Mouse (Mus musculus): Measurements from ENCODE around the gene St3gal3.

St3gal3 gene

GRCm38 (mm10) chr4:118057076-118057475, 77.6 kb downstream of the St3gal3 start:
- in situ Hi-C loops (cut with MboI, MseI): no loop called here

GRCm38 (mm10) chr4:118054615-118055014, 80.1 kb downstream of the St3gal3 start:
- in situ Hi-C loops (cut with MboI, MseI): no loop called here

GRCm38 (mm10) chr4:118053904-118054303, 80.8 kb downstream of the St3gal3 start:
- in situ Hi-C loops (cut with MboI, MseI): no loop called here

GRCm38 (mm10) chr4:118049606-118050302, 85.0 kb downstream of the St3gal3 start:
- in situ Hi-C loops (cut with MboI, MseI): no loop called here

GRCm38 (mm10) chr4:118044510-118044909, 90.2 kb downstream of the St3gal3 start:
- in situ Hi-C loops (cut with MboI, MseI): no loop called here

GRCm38 (mm10) chr4:118043331-118044002, 91.2 kb downstream of the St3gal3 start:
- in situ Hi-C loops (cut with MboI, MseI): no loop called here

- in situ Hi-C loops (cut with MboI, MseI): no loop called here
Measured at GRCm38 (mm10) chr4:118042671-118043320, 91.9 kb downstream of the St3gal3 start.

- in situ Hi-C loops (cut with MboI, MseI): no loop called here
Measured at GRCm38 (mm10) chr4:118041145-118041544, 93.6 kb downstream of the St3gal3 start.

- in situ Hi-C loops (cut with MboI, MseI): no loop called here
Measured at GRCm38 (mm10) chr4:118040650-118041049, 94.1 kb downstream of the St3gal3 start.

- in situ Hi-C loops (cut with MboI, MseI): no loop called here
Measured at GRCm38 (mm10) chr4:118039964-118040363, 94.8 kb downstream of the St3gal3 start.

- in situ Hi-C loops (cut with MboI, MseI): no loop called here
Measured at GRCm38 (mm10) chr4:118038023-118038422, 96.7 kb downstream of the St3gal3 start.

GRCm38 (mm10) chr4:118037406-118037805, 97.3 kb downstream of the St3gal3 start:
- in situ Hi-C loops (cut with MboI, MseI): no loop called here

- in situ Hi-C loops (cut with MboI, MseI): no loop called here
Measured at GRCm38 (mm10) chr4:118036531-118036930, 98.2 kb downstream of the St3gal3 start.

GRCm38 (mm10) chr4:118035090-118035489, 99.6 kb downstream of the St3gal3 start:
- in situ Hi-C loops (cut with MboI, MseI): no loop called here

GRCm38 (mm10) chr4:118033026-118033425, 101.7 kb downstream of the St3gal3 start:
- in situ Hi-C loops (cut with MboI, MseI): no loop called here

GRCm38 (mm10) chr4:118031776-118032170, 102.9 kb downstream of the St3gal3 start:
- in situ Hi-C loops (cut with MboI, MseI): no loop called here

GRCm38 (mm10) chr4:118031132-118031775, 103.5 kb downstream of the St3gal3 start:
- in situ Hi-C loops (cut with MboI, MseI): no loop called here

- in situ Hi-C loops (cut with MboI, MseI): no loop called here
Measured at GRCm38 (mm10) chr4:118030330-118030729, 104.4 kb downstream of the St3gal3 start.

GRCm38 (mm10) chr4:118029892-118030291, 104.8 kb downstream of the St3gal3 start:
- in situ Hi-C loops (cut with MboI, MseI): no loop called here

- in situ Hi-C loops (cut with MboI, MseI): no loop called here
Measured at GRCm38 (mm10) chr4:118028994-118029393, 105.7 kb downstream of the St3gal3 start.

GRCm38 (mm10) chr4:118025931-118026330, 108.8 kb downstream of the St3gal3 start:
- in situ Hi-C loops (cut with MboI, MseI): no loop called here

GRCm38 (mm10) chr4:118025381-118025780, 109.3 kb downstream of the St3gal3 start:
- in situ Hi-C loops (cut with MboI, MseI): no loop called here
